Mouse (Mus musculus) erythroblast, adult 5-6 weeks (primary cell): ENCODE data around the gene Actl11. TPM values are rescaled to one million over a fixed set of nuclear protein-coding genes. Genes with fewer than 3 reads are reported as not detected.

Source experiments
- ATAC-seq: replicated peaks from 2 replicates; pipeline ENCODE4 v1.8.0; 2016; ENCODE audit warnings: moderate number of reproducible peaks, mild to moderate bottlenecking, moderate TSS enrichment, inconsistent platforms; ENCODE audit not compliant: poor library complexity, low FRiP score, severe bottlenecking
- total RNA-seq, 2 experiments: library from RNA; stranded (forward) in 1 of 2; stranded (reverse) in 1 of 2; fragments of 150-400 nt in 1 of 2; fragments of 200-764, 138-1000 nt in 1 of 2; gene quantifications; 2 replicates each; pipeline versions ENCODE4 v1.2.3 to v1.2.4; 2015 to 2017; ENCODE audit warnings: low replicate concordance in 2 of 2

Actl11 gene
- total RNA-seq, 2 experiments from 2014 or later, result not detected

DNA sequence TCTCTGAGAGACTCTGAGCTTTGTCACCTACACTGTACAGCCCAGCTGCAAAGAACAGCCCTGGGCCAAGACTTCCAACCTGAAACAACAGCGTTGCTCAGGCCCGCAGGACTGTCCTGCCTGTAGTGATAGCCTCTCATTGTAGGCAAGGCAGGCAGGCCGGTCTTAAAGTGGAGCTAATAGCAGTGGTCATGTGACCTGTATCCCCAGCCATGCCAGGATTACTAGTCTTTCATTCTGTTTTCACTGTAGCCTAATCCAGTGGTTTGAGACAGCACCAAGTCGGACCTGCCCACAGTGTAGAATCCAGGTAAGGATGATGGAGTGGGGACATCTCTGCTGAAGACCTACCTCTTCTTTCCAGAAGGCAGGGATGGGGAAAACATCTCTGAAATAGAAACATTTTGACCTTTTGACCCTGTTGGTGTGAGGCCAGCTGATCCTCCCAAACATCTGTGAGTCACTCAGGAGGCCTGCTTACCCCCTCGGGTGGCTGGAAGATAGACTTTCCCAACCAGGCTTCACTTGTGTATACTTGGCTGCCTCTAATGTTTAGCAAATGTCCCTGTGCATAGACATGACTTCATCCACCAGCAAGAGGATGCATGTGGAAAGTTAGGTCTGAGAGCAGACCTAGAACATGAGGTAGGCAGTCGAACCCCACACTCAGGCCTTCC, 27.5 kb downstream of the Actl11 start:
- ATAC-seq, result no peak

GRCm38 (mm10) chr9:107957141-107957540, 28.9 kb downstream of the Actl11 start:
- no peak for ATAC-seq

DNA sequence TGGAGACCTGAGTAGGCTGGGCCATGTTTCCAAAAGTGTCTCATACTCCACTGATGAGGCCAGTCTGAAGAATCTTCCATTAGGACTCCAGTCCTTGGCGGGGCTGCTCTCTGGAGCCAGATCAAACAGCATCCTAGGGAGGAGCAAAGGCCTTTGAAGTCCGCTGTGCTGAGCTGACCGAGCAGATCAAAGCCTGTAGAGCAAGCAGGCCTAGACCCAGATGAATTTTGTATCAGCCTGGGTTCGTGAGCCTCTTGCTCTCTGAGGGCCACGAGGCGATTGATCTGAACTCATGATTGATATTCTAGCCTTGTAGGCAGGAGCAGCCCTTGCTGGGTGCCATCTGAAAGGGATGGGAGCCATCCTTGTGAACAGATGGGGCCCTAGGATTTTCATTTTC, 31.6 kb downstream of the Actl11 start:
- ATAC-seq, result no peak

DNA sequence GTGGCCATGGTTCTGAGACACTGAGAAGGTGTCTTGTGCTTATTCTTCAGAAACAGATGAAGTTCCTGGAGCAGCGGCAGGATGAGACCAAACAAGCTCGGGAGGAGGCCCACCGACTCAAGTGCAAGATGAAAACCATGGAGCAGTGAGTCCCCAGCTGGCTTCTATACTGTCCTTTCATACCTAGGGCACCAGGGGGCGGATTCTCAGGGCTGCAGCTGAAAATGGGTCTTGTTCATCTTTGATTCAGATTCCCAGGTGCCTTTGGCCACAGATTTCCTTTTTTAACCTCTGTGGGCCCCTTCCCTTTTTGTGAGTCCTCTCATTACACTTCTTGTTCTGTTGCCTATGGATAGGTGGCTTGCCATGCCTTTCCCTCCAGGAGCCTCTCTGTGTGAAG, 32.7 kb downstream of the Actl11 start:
- ATAC-seq, result no peak

DNA sequence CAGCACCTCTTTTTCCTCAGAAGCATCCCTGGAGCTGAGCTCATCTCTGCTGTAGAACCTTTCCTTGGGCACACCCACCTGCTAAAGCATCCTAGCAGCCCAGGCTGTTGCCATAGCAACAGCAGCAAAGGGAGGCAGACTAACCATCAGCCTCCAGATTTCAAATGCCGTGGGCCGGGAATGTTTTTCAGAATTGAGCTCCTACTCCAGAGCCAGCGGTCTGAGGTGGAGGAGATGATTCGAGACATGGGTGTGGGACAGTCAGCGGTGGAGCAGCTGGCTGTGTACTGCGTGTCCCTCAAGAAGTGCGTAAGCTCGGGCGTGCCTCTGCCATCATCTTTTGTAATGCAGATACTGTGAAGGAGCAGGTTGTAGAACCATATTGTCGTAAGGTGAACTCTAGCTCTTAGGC, 33.1 kb downstream of the Actl11 start:
- no peak for ATAC-seq

DNA sequence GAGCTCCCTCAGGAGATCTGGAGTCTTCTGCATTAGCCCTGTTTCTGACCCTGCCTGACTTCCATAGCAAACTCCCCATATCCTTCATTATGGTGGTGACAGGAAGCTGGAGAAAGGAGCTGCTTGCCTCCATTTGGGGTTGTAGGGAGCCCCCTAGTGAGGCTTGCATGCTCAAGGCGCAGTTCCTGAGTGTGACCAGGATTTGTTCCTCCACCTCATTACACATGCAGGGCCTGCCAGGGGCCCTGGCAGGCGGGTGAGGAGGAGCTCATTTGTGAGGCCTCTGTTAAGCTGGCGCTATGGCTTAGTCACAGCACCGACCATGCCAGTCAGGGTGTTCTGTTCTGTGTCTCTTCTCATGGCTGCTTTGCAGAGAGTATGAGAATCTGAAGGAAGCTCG, 33.6 kb downstream of the Actl11 start:
- ATAC-seq, result no peak

DNA sequence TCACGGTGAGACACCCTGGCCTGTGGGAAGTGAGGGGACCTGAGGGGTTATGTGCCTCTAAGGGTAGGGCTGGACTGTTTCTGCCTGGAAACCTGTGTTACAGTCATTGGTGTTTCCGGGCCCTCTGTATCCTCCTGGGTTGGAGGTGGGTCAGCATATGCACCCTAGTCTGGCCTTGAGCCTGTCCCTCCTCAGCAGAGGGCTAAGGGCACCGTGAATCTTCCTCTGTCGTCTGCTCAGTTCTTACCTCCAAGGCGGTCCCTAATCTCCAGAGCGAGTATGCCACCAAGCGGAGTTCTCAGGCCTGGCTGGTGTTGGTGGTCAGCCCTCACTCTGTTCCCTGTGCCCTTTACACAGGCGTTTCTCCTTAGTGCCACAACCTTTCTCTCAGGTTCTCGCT, 34.6 kb downstream of the Actl11 start:
- ATAC-seq, result no peak

GRCm38 (mm10) chr9:107963700-107964099, 35.4 kb downstream of the Actl11 start:
- ATAC-seq, result peak; percentile 76

DNA sequence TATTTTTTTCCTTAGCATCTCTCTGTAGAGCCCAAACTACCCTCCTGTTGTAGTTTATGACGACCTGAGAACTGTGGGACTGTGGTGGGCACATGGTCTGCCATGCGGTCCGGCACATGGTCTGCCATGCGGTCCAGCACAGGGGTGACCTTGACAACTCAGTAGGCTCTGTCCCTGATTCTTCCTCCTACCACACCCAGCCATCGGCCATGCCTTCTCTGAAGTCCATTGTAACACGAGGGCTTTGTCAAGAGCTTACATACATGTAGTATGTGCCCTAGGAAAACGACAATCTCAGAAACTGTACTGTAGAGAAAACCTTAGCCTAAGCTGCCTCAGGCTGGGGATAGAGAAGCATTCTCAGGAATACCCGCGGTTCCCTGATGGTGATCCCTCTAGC, 36.4 kb downstream of the Actl11 start:
- no peak for ATAC-seq

- ATAC-seq, result no peak
Observed at GRCm38 (mm10) chr9:107966676-107967075, 38.4 kb downstream of the Actl11 start.

DNA sequence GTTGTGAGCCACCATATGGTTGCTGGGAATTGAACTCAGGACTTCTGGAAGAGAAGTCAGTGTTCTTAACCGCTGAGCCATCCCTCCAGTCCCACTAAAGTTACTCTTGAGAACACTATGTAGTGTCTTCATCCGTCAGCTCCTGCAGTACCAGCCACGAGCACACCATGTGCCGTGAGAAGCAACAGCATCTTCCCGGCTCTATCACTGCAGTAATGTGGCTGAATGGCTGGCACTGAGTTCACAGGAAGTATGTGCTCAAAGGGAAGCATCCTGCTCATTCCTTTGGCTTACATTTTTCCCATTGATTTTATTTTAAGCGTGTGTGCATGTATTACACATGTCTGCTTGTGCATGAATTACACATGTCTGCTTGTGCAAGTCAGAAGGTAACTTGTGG, 39.2 kb downstream of the Actl11 start:
- ATAC-seq, result no peak

GRCm38 (mm10) chr9:107968531-107968930, 40.3 kb downstream of the Actl11 start:
- ATAC-seq, result no peak

GRCm38 (mm10) chr9:107970311-107970710, 42.0 kb downstream of the Actl11 start:
- ATAC-seq, result no peak

GRCm38 (mm10) chr9:107971690-107972541, 43.6 kb downstream of the Actl11 start:
- ATAC-seq, result peak; percentile 64

DNA sequence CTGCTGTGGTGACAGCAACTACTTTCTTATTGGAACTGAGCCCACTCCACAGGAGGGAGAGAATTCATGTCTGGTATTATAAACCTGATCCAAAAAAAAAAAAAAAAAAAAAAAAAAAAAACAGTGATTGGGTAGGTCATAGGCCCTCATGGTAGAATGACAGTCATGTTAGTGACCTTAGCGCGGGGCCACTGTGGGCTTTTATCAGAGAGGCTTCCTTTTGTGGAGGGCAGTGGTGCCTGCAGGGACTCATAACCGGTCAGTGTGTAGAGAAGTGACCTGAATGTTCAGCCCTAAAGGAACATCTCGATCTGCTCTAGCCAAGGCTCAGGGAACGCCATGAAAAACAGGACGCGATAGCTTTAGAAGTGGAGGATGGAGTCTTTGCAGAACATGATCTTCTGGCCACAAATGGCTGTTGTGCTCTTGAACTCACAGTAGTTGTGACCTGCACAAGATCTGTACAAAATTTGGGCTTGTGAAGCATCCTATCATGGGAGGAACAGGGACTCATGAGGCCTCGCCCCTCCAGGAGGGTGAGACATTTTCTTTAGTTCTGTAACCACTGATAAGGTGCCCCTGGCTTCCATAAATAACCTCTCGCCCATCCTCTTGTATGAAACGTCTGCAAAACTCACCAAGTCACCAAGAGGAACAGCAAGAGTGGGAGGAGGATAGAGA, 46.4 kb downstream of the Actl11 start:
- ATAC-seq, result peak; percentile 59

DNA sequence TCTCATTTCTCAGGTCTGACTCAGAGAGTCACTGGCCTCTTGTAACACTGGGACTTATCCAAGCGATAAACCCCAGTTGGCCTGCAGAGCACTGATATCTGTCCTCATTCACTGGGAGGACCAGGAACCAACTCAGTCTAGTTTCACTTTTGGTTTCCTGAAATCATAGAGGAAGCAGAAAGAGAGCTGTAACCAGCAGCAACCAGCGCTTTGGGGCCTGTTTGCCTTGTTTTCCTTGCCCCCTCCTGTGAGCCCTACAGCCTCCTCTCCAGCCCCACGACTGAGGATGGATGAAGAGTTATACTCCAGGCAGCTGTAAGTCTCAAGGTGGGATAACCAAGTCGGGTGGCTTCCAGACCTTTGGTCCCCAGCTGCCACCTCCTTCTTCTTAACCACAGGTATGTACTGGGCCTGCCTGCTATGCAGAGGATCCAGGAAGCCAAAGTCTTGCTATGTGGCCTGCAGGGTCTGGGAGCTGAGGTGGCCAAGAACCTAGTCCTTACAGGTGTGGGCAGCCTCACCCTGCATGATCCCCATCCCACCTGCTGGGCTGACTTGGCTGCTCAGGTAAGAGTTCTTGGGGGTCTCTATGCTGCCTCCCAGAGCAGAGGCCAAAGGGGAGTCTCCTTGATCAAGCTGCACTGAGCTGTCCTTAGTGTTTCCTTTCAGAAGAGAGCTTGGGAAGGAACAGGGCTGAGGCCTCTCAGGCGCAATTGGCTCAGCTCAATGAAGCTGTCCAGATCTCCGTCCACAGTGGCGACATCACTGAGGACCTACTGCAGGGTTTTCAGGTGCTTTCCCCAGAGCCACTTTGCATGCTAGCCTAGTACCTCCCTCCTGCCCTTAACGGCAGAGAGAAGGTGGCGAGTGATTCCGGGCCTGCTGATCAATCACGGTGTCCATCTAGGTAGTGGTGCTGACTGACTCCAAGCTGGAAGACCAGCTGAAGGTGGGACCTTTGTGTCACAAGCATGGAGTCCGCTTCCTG, 47.4 kb downstream of the Actl11 start, which contains the start of gene Uba7:
Gene Uba7, plus strand, starts transcription at position 107 of the 988 bp plus-strand sequence.
- ATAC-seq, result peak; percentile 63

GRCm38 (mm10) chr9:107978815-107979214, 50.5 kb downstream of the Actl11 start:
- ATAC-seq, result no peak
